Mouse (Mus musculus): ENCODE results near the gene Idh1. TPM values are rescaled to one million over a fixed set of nuclear protein-coding genes. Genes with fewer than 3 reads are reported as not detected.

Gene Idh1
- total RNA-seq (2023): 5.7 TPM

GRCm38 (mm10) chr1:65186287-65187073 is at the start of gene Idh1, which contains the start of gene Pikfyve:
Gene Idh1 (minus strand): TSS chr1:65186500.
Gene Pikfyve (plus strand): TSS chr1:65186683.

GRCm38 (mm10) chr1:65122574-65123372 is 63.5 kb downstream of the Idh1 start, which contains the start of gene D630023F18Rik:
Gene D630023F18Rik (minus strand): TSS chr1:65123214.

GRCm38 (mm10) chr1:65119438-65119837 is 66.9 kb downstream of the Idh1 start, which contains the start of gene Gm28845:
Gene Gm28845 (minus strand): TSS chr1:65119558.

Other genes starting within 250 kb of the Idh1 start
- gene Plekhm3, start 229.7 kb downstream of the Idh1 start, total RNA-seq (2023): 13.9 TPM
- not detected for gene Akr1cl, start 153.7 kb downstream of the Idh1 start, total RNA-seq (2023)
- not detected for gene Cryge, start 135.4 kb downstream of the Idh1 start, total RNA-seq (2023)
- not detected for gene Crygd, start 123.0 kb downstream of the Idh1 start, total RNA-seq (2023)
- gene Crygc, start 112.8 kb downstream of the Idh1 start, total RNA-seq (2023): not detected
- not detected for gene Crygb, start 104.2 kb downstream of the Idh1 start, total RNA-seq (2023)
- not detected for gene Cryga, start 83.1 kb downstream of the Idh1 start, total RNA-seq (2023)
- not detected for gene Gm28845, start 66.9 kb downstream of the Idh1 start, total RNA-seq (2023)
- gene D630023F18Rik, start 63.3 kb downstream of the Idh1 start, total RNA-seq (2023): not detected
- gene Pikfyve, start 183 bp upstream of the Idh1 start, total RNA-seq (2023): 44.4 TPM
- gene Pth2r, start 95.6 kb upstream of the Idh1 start, total RNA-seq (2023): not detected

All from CD4-positive naive resting alpha-beta T cell, adult 57 days (primary cell).